Mouse (Mus musculus): ENCODE measurements around the gene Atg9b.
A peak's percentile ranks its signal among the peaks of the same experiment; 100 is the strongest.

The Atg9b gene

DNA sequence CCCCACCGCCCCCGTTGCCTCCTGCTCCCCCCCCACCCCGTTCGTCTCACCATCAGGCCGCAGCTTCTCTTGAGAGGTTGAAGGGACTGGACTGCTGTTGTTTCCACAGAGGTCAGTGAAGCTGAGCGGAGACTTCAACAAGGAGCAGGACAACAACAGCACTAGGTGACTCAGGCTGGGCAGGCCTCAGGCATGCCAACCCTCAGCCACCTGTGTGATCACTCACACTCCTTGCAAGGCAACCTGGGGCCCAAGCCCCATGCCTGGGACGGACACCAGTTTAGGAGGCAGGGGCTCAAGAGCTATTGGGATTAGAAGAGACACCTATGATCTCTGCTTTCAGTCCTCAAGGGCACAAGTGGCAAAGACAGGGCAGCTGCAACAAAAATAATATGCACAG is at the start of gene Atg9b:
Gene Atg9b (minus strand): TSS at position 280 of the 400 bp plus-strand sequence.
- DNase-seq (ENCODE audit: low spot score) = no peak

GRCm38 (mm10) chr5:24441187-24441586 is 49.2 kb upstream of the Atg9b start:
- no peak for DNase-seq (ENCODE audit: low spot score)

- DNase-seq (ENCODE audit: low spot score) = no peak
These were observed 42.0 kb upstream of the Atg9b start for GRCm38 (mm10) chr5:24433993-24434392.

DNA sequence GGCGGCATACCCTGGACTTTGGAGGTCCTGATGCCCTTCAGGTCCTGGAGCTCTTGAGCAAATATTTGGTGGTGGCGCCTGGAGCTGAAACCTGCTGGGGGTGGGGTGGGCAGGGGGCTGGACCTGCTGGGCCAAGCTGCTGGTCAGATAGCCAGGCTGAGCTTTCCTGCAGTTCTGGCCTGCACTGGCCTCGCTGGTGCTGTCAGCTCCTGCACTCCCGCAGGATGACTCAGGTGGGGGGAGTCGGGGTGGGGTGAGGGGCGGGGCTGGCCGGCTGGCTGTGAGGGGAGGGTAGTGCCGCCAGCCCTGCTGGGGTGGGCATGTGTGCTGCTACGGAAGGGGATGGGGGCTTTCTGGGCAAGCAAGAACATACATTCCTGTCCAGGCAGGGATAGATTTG is 36.7 kb upstream of the Atg9b start:
- no peak for DNase-seq (ENCODE audit: low spot score)

DNA sequence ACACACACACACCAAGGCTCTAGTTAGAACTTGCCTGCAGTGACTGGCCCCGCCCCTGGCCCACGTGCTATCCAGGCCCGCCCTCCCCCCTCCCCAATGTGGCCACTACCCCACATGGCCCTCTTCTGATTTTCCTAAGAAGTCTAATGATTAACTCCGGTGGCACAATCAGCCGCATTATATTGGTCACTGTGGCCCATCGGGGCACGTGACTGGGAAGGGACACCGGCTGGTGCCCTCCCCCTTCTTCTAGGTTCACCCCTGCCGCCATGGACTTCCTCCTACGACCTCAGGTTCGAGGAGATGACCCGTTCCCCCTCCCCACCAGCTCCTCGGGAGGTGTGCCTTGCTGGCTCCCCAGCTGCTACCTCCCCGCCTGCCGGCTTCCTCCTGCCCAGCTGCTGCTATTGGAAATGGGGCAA is 36.0 kb upstream of the Atg9b start:
- no peak for DNase-seq (ENCODE audit: low spot score)

GRCm38 (mm10) chr5:24427285-24427633 is 35.3 kb upstream of the Atg9b start:
- DNase-seq (ENCODE audit: low spot score) = no peak

DNA sequence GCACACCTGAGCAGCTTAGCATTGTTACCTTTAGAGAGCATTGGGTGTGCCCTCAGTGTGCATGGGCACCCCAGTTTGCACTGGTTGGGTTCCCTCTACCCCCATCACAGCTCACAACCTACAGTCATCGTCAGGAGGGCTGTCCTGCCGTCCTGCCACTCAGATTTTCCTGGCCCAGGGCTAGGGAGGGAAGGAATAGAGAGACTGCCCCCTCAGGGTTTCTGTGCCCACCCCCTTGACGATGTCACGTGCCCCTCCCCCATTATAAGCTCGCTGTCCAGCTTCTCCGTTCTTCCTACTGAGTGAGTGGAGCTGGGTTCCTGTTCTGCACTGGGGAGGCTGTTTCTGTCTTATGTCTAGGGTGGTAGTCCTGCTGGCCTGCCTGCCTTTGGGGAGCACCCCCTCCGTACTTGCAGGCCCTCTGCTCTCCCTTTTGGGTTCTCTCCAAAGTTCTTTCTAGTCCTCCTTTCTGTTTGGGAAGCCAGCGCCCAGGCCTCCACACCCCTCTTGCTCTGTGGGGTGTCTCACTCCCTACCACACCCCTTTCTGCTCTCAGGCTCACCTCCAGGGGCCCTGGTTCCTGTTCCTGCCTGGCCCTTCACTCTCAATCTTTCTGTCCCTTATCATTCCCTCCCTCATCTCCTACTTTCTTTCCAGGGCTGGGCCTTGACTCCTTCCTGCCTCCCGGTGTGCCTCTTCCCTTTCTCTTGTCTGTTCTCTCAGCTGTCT is 34.8 kb upstream of the Atg9b start:
- no peak for DNase-seq (ENCODE audit: low spot score)

DNA sequence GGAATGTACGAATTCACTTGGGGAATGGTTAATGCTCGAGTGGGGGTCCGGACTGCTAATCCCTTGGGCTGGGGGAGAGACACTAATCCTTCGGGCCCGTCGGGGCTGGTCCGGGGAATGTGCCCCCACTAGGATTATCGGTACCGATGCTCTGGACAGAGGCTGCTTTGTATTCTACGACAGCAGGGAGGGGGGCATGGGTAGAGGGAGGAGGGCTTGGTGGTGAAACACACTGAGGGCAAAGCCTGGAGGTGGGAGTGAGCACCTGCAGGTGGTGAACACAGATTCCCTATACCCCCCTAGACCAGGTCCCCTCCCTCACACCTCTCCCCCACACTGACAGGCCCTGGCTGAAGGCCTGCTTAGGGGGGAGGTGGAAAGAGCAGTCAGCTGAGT is 34.1 kb upstream of the Atg9b start:
- no peak for DNase-seq (ENCODE audit: low spot score)

GRCm38 (mm10) chr5:24425421-24426036 is 33.6 kb upstream of the Atg9b start:
- no peak for DNase-seq (ENCODE audit: low spot score)

GRCm38 (mm10) chr5:24424861-24425411 is 33.0 kb upstream of the Atg9b start:
- no peak for DNase-seq (ENCODE audit: low spot score)

GRCm38 (mm10) chr5:24424004-24424781 is 32.2 kb upstream of the Atg9b start:
- DNase-seq (ENCODE audit: low spot score) = peak; percentile 60

DNA sequence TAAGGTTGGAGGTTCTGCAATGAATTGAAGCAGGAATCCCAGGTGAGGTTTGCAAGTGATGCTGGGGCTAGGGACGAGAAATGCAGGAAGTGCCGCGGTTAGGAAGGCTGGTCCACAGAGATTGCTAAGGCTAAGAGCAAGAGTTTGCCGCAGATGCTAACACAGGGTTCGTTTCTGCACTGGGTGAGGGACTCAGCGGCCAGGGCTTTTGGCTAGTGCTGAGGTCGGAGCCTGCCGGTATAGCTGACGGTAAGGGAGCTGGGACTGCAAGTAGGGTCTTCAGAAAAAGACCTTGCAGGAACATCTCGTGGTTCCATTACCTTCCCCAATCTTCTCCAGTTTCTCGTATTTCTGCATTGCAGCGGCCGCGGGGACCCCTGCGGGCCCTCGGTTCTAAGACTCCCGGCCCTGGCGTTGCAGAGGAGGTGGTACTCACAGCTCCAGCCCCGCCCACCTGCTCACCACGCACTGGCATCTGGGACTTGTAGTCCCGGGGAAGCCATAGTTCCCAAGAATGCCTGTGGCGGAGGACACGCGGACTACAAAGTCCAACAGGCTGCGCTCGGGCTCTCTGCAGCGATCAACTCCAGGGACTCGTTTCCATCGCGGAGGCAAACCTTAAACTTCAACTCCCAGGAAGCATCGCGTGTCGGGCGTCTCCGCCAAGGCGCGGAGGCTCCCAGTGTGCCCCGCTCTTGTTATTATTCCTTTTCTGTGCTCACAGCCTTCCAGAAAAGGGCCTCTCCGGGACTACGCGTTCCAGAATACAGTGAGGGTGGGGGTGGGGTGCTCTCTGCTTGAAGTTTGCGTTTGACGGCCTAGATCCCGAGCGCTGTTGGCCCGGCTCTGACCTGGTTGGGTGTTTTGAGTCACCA is 31.4 kb upstream of the Atg9b start, which contains the start of the genes Cdk5 and Slc4a2:
Gene Cdk5 (minus strand): TSS at position 402 of the 875 bp plus-strand sequence.
Gene Slc4a2 (plus strand): TSS at position 709 of the 875 bp plus-strand sequence.
- DNase-seq (ENCODE audit: low spot score) = peak; percentile 99

DNA sequence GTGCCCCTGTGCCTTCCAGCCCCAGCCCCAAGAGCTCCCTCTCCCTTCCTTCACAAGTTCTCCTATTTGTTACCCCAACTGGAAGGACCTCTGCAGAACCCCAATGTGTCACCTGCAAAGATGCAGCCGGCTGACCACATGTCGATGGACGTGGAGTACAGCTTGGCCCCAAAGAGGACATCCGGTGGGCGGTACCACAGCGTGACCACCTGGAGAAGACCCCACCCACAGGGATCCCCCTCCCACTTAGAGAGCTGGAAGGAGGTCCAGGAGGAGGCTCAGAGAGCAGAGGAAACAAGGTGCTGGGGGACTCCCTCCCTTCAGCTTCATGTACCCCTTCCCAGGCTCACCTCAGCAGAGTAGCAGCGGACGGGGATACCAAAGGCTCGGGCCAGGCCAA is 28.4 kb upstream of the Atg9b start:
- DNase-seq (ENCODE audit: low spot score) = no peak

DNA sequence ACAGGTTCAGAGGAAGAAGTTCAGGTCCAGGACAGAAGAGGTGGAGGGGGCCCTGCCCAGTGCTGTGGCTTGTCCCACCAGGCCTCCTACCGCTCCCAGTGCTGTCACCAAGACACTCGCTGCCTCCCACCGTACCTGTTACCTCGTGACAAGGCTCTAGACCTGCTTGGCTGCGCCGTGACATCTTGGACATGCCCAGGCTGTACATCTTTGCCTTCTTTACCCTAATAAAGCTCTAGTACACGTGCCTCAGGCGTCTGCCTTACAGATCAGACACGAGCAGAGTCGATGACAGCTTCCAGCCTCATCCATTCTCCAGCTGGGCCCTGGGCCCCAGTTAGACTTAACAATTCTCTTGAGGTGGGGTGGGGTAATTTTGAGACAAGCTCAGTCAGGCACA is 25.6 kb upstream of the Atg9b start:
- DNase-seq (ENCODE audit: low spot score) = no peak

DNA sequence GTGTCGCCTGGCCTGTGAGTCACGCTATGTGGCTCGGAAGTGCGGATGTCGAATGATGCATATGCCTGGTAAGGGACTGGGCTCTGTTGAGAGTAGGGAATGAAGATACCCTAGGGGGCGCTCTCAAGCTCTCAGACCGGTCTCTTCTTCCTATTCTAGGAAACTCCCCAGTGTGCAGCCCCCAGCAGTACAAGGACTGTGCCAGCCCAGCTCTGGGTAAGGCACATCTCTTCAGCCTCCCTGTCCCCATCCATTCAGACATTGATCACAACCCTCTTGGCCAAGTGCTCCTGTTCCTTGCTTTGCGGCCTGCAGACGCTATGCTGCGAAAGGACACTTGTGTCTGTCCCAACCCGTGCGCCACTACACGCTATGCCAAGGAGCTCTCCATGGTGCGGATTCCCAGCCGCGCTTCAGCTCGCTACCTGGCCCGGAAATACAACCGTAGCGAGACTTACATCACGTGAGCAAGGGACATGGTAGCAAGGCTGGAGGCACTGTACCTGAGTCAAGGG is 24.3 kb upstream of the Atg9b start:
- DNase-seq (ENCODE audit: low spot score) = peak; percentile 69

- DNase-seq (ENCODE audit: low spot score) = no peak
These were observed 22.0 kb upstream of the Atg9b start for GRCm38 (mm10) chr5:24413938-24414337.

- no peak for DNase-seq (ENCODE audit: low spot score)
These were observed 21.2 kb upstream of the Atg9b start, which contains the start of gene Asic3 for GRCm38 (mm10) chr5:24413042-24413693. Asic3 (plus strand) TSS chr5:24413392.

DNA sequence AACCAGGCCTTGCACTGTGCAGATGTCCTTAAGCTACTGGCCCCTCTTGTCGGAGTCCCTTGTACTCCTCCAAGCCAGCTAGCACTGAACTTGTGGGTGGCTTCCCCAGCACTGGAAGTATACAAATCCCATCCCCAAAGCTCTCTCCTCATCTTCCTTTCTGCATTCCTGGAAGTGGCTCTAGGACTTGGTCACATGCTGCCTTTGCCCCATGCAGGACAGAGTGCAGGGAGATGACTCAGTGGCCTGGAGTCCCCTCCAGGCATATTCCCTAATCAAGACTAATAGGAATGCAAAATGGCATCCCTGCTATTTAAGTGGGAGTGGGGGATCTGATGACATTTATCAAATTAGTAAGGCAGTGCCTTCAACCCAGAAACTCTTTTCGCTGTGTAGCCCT is 20.1 kb upstream of the Atg9b start:
- no peak for DNase-seq (ENCODE audit: low spot score)

DNA sequence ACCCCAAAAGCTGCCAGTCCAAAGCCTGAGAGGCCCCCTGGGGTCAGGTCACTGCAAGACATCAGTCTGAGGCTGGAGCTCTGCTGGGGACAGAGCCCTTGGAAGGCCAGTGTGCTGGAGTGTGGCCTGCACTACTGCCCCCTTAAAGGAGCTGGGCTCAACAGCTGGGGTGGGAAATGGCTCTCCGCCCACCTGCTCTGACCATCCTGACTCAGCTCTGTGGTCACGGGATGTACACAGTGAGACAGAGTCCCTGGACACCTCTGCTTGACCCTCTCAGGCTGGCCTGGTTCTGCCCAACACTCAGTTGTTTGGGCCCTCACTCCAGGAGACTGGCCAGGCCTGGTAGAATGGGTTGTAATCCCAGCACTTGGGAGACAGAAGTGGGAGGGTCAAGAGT is 17.5 kb upstream of the Atg9b start:
- DNase-seq (ENCODE audit: low spot score) = no peak

DNA sequence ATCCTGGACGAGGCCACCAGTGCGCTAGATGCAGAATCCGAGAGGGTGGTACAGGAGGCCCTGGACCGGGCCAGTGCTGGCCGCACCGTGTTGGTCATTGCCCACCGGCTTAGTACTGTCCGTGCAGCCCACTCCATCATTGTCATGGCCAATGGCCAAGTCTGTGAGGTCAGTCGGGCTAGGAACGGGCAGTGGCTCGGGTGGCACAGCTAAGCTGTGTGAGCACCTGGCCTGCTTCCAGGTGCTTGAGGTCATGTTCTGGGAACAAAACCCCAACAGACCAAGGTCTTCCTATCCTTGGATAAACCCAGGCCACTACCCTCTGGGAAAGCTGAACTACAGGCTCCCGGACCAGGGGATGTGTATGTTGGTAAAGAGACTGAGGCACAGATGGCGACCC is 16.7 kb upstream of the Atg9b start:
- DNase-seq (ENCODE audit: low spot score) = no peak

- DNase-seq (ENCODE audit: low spot score) = no peak
These were observed 13.5 kb upstream of the Atg9b start for GRCm38 (mm10) chr5:24405389-24405876.
